Mouse (Mus musculus) liver, adult 2 months (tissue): ENCODE measurements around the gene Hp1bp3.

ENCODE experiments used
- CTCF ChIP-seq: fragments of 200-500 bp; IDR thresholded peaks from 2 replicates; pipeline ENCODE4 v1.5.1; 2011; ENCODE audit warnings: low read depth, low read length, control low read depth
- POLR2A ChIP-seq: fragments of 200-500 bp; IDR thresholded peaks from 2 replicates; pipeline ENCODE4 v1.6.1; 2011; ENCODE audit warnings: low read length, control low read depth; ENCODE audit not compliant: insufficient read depth; ENCODE audit errors: extremely low read depth

DNA sequence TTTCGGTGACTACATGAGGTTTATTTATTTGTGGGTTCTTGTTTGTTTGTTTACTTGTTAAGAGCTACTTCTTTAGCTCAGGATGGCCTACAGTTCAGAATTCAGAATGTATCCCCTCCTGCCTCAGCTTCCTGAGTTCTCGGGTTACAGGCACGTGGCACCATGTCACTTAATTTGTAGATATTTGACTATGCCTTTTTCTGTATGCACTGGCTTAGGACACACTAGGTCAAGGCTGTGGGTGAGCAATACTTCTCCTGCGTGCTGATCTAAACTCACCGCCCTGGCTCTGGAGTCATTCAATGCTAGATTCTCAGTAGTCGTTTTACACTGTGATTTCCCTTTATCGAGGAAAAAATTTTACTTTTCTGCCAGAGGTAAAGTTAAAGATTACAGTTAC lies 4.7 kb downstream of the Hp1bp3 start:
- no peak for TF ChIP-seq CTCF
- TF ChIP-seq POLR2A = no peak
